Mouse (Mus musculus): Measurements from ENCODE around the gene AC109138.7. TPM values are rescaled to one million over a fixed set of nuclear protein-coding genes. Genes with fewer than 3 reads are reported as not detected.
"Not testable (repeated sequence)": the region's sequence is repeated elsewhere in the genome, so short reads cannot be mapped to it uniquely, and the experiment has no call there.

Gene AC109138.7
- total RNA-seq, 1 experiment: not detected

- Histone ChIP-seq H3K27ac (ENCODE audit: insufficient read depth, low read depth, low read length, poor library complexity, severe bottlenecking) (no peak overlapping the region), H3K36me3 (ENCODE audit: control insufficient read depth, insufficient read depth, low read length, poor library complexity, severe bottlenecking) (no peaks in the 10 kb centered on the region), H3K9me3 (ENCODE audit: control insufficient read depth, insufficient read depth, low read depth, low read length) (no peaks in the 10 kb centered on the region), H3K4me1 (ENCODE audit: control insufficient read depth in 2 of 2, insufficient read depth in 2 of 2, low read length in 2 of 2, poor library complexity in 1 of 2) (no peaks in the 10 kb centered on the region), H3K4me3 (ENCODE audit: insufficient read depth in 1 of 2, low read depth in 1 of 2, low read length in 2 of 2, poor library complexity in 1 of 2, severe bottlenecking in 1 of 2) (no peak overlapping the region), H3K9ac (ENCODE audit: insufficient read depth, low read depth, low read length, poor library complexity, severe bottlenecking) (no peak overlapping the region)
- DNase-seq (ENCODE audit: low read depth, low spot score): no peak
- no peak for TF ChIP-seq ZC3H11A (IDR thresholded peaks at IDR 0.05; ENCODE audit: borderline replicate concordance, low read depth, low read length)
- TF ChIP-seq CHD2 (IDR thresholded peaks at IDR 0.05; ENCODE audit: low read depth, low read length): no peak
- no peak for TF ChIP-seq ZNF384 (IDR thresholded peaks at IDR 0.05; ENCODE audit: low read depth, low read length)
- TF ChIP-seq HCFC1 (IDR thresholded peaks at IDR 0.05; ENCODE audit: borderline replicate concordance, insufficient read depth, low read length): no peak
- no peak for TF ChIP-seq MAFK (IDR thresholded peaks at IDR 0.05; ENCODE audit: insufficient read depth, low read depth, low read length)
- in situ Hi-C loops (cut with MboI; ENCODE audit: low sequenced_read_pairs in 2 of 2, unreplicated experiment in 2 of 2): no loop called here
Observed at GRCm38 (mm10) chr19:4240247-4240668, 26.1 kb downstream of the AC109138.7 start.

GRCm38 (mm10) chr19:4242416-4242815, 28.3 kb downstream of the AC109138.7 start:
- Histone ChIP-seq H3K4me1 (ENCODE audit: control insufficient read depth in 2 of 2, insufficient read depth in 2 of 2, low read length in 2 of 2, poor library complexity in 1 of 2) (no peaks in the 10 kb centered on the region), H3K36me3 (ENCODE audit: control insufficient read depth, insufficient read depth, low read length, poor library complexity, severe bottlenecking) (no peaks in the 10 kb centered on the region), H3K9me3 (ENCODE audit: control insufficient read depth, insufficient read depth, low read depth, low read length) (no peaks in the 10 kb centered on the region), H3K9ac (ENCODE audit: insufficient read depth, low read depth, low read length, poor library complexity, severe bottlenecking) (no peak overlapping the region), H3K4me3 (ENCODE audit: insufficient read depth in 1 of 2, low read depth in 1 of 2, low read length in 2 of 2, poor library complexity in 1 of 2, severe bottlenecking in 1 of 2) (no peak overlapping the region), H3K27ac (ENCODE audit: insufficient read depth, low read depth, low read length, poor library complexity, severe bottlenecking) (no peak overlapping the region)
- in situ Hi-C loops (cut with MboI; ENCODE audit: low sequenced_read_pairs in 2 of 2, unreplicated experiment in 2 of 2): no loop called here
- TF ChIP-seq ZNF384 (IDR thresholded peaks at IDR 0.05; ENCODE audit: low read depth, low read length) (no peak), HCFC1 (IDR thresholded peaks at IDR 0.05; ENCODE audit: borderline replicate concordance, insufficient read depth, low read length) (no peak), MAFK (IDR thresholded peaks at IDR 0.05; ENCODE audit: insufficient read depth, low read depth, low read length) (no peak), CHD2 (IDR thresholded peaks at IDR 0.05; ENCODE audit: low read depth, low read length) (no peak), ZC3H11A (IDR thresholded peaks at IDR 0.05; ENCODE audit: borderline replicate concordance, low read depth, low read length) (no peak)
- no peak for DNase-seq (ENCODE audit: low read depth, low spot score)

GRCm38 (mm10) chr19:4244775-4245174, 30.6 kb downstream of the AC109138.7 start:
- TF ChIP-seq ZC3H11A (IDR thresholded peaks at IDR 0.05; ENCODE audit: borderline replicate concordance, low read depth, low read length) (no peak), MAFK (IDR thresholded peaks at IDR 0.05; ENCODE audit: insufficient read depth, low read depth, low read length) (no peak), CHD2 (IDR thresholded peaks at IDR 0.05; ENCODE audit: low read depth, low read length) (no peak), HCFC1 (IDR thresholded peaks at IDR 0.05; ENCODE audit: borderline replicate concordance, insufficient read depth, low read length) (no peak), ZNF384 (IDR thresholded peaks at IDR 0.05; ENCODE audit: low read depth, low read length) (no peak)
- in situ Hi-C loops (cut with MboI; ENCODE audit: low sequenced_read_pairs in 2 of 2, unreplicated experiment in 2 of 2): no loop called here
- Histone ChIP-seq H3K9ac (ENCODE audit: insufficient read depth, low read depth, low read length, poor library complexity, severe bottlenecking) (no peak overlapping the region), H3K4me3 (ENCODE audit: insufficient read depth in 1 of 2, low read depth in 1 of 2, low read length in 2 of 2, poor library complexity in 1 of 2, severe bottlenecking in 1 of 2) (no peak overlapping the region), H3K27ac (ENCODE audit: insufficient read depth, low read depth, low read length, poor library complexity, severe bottlenecking) (no peak overlapping the region), H3K4me1 (ENCODE audit: control insufficient read depth in 2 of 2, insufficient read depth in 2 of 2, low read length in 2 of 2, poor library complexity in 1 of 2) (no peaks in the 10 kb centered on the region), H3K9me3 (ENCODE audit: control insufficient read depth, insufficient read depth, low read depth, low read length) (no peaks in the 10 kb centered on the region), H3K36me3 (ENCODE audit: control insufficient read depth, insufficient read depth, low read length, poor library complexity, severe bottlenecking) (no peaks in the 10 kb centered on the region)
- no peak for DNase-seq (ENCODE audit: low read depth, low spot score)

GRCm38 (mm10) chr19:4247010-4247409, 32.9 kb downstream of the AC109138.7 start:
- Histone ChIP-seq H3K27ac (ENCODE audit: insufficient read depth, low read depth, low read length, poor library complexity, severe bottlenecking) (no peak overlapping the region), H3K9ac (ENCODE audit: insufficient read depth, low read depth, low read length, poor library complexity, severe bottlenecking) (no peak overlapping the region), H3K36me3 (ENCODE audit: control insufficient read depth, insufficient read depth, low read length, poor library complexity, severe bottlenecking) (no peaks in the 10 kb centered on the region), H3K4me1 (ENCODE audit: control insufficient read depth in 2 of 2, insufficient read depth in 2 of 2, low read length in 2 of 2, poor library complexity in 1 of 2) (no peaks in the 10 kb centered on the region), H3K9me3 (ENCODE audit: control insufficient read depth, insufficient read depth, low read depth, low read length) (no peaks in the 10 kb centered on the region), H3K4me3 (ENCODE audit: insufficient read depth in 1 of 2, low read depth in 1 of 2, low read length in 2 of 2, poor library complexity in 1 of 2, severe bottlenecking in 1 of 2) (no peak overlapping the region)
- no peak for DNase-seq (ENCODE audit: low read depth, low spot score)
- TF ChIP-seq MAFK (IDR thresholded peaks at IDR 0.05; ENCODE audit: insufficient read depth, low read depth, low read length): no peak
- TF ChIP-seq ZC3H11A (IDR thresholded peaks at IDR 0.05; ENCODE audit: borderline replicate concordance, low read depth, low read length): no peak
- in situ Hi-C loops (cut with MboI; ENCODE audit: low sequenced_read_pairs in 2 of 2, unreplicated experiment in 2 of 2): no loop called here

GRCm38 (mm10) chr19:4248683-4249082, 34.5 kb downstream of the AC109138.7 start:
- H3K4me1 ChIP-seq (ENCODE audit: control insufficient read depth in 2 of 2, insufficient read depth in 2 of 2, low read length in 2 of 2, poor library complexity in 1 of 2); H3K36me3 ChIP-seq (ENCODE audit: control insufficient read depth, insufficient read depth, low read length, poor library complexity, severe bottlenecking); H3K9me3 ChIP-seq (ENCODE audit: control insufficient read depth, insufficient read depth, low read depth, low read length); H3K9ac ChIP-seq (ENCODE audit: insufficient read depth, low read depth, low read length, poor library complexity, severe bottlenecking); H3K27ac ChIP-seq (ENCODE audit: insufficient read depth, low read depth, low read length, poor library complexity, severe bottlenecking); H3K4me3 ChIP-seq (ENCODE audit: insufficient read depth in 1 of 2, low read depth in 1 of 2, low read length in 2 of 2, poor library complexity in 1 of 2, severe bottlenecking in 1 of 2); DNase-seq (ENCODE audit: low read depth, low spot score); in situ Hi-C loops (cut with MboI; ENCODE audit: low sequenced_read_pairs in 2 of 2, unreplicated experiment in 2 of 2): not testable (repeated sequence)
